Mouse (Mus musculus) embryonic facial prominence, embryonic 11.5 days (tissue): ENCODE data around the gene Trappc11. TPM values are rescaled to one million over a fixed set of nuclear protein-coding genes. Genes with fewer than 3 reads are reported as not detected.

ENCODE experiments used
- polyA plus RNA-seq: library from polyadenylated mRNA; unstranded; fragments of >200 nt; fragmentation: Nextera tagmentation; extraction: Ambion mirVana; gene quantifications from 2 replicates; pipeline ENCODE4 v1.2.1, GENCODE M21; 2014

The Trappc11 gene
- polyA plus RNA-seq, 1 experiment from 2014 or later: 48.8 TPM

Other genes starting within 250 kb of the Trappc11 start
- gene Stox2, start 87.1 kb downstream of the Trappc11 start, polyA plus RNA-seq: 15.8 and 16.8 TPM in 2 replicates
- 48.4 and 57.6 TPM in 2 replicates for gene Rwdd4a, start 194 bp upstream of the Trappc11 start, polyA plus RNA-seq
- 14.3 and 14.4 TPM in 2 replicates for gene Ing2, start 142.1 kb upstream of the Trappc11 start, polyA plus RNA-seq
- 38.2 and 38.6 TPM in 2 replicates for gene Cdkn2aip, start 180.5 kb upstream of the Trappc11 start, polyA plus RNA-seq